Mouse (Mus musculus) CD8-positive naive resting alpha-beta T cell, adult 2 months (primary cell): ENCODE results near the gene S1pr4.

Experiments
- DNase-seq, 2 experiments: peaks; one replicate each; pipeline ENCODE4 v3.0.0; 2022; ENCODE audit warnings: low read depth in 2 of 2, low spot score in 2 of 2

The S1pr4 gene

DNA sequence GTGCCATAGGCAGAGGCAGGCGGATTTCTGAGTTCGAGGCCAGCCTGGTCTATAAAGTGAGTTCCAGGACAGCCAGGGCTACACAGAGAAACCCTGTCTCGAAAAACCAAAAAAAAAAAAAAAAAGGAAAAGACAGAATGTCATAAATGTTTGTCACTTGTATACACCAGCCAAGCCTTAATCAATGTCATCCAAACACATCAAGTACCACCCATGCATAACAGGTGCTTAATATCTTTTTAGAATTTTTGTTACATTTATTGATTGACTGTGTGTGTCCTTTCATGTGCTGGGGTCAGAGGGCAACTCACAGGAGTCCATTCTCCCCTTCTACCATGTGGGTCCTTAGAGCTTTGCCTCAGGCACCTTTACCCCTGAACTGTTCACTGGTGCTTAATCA is at the start of gene S1pr4:
Gene S1pr4, minus strand, starts transcription at position 101 of the 400 bp plus-strand sequence.
- no peak for DNase-seq

DNA sequence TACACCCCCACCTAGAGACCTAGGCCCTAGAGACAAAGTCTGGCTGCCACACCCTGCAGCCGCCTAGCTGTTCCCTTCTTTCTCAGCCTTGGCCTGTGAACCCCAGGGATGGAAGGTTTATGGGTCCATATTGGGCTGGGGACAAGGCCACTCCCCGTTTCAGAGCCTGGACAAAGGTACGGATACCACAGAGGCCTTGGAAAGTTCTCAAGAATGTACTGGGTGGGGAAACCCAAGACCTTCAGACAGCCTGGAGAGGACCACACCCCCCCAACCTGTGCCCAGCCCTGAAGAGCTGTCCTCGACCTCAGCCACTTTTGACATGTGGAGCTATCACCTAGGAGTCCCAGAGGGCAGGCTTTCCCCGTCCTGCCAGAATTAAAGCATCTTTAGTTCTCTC is 49.0 kb upstream of the S1pr4 start:
- no peak for DNase-seq

DNA sequence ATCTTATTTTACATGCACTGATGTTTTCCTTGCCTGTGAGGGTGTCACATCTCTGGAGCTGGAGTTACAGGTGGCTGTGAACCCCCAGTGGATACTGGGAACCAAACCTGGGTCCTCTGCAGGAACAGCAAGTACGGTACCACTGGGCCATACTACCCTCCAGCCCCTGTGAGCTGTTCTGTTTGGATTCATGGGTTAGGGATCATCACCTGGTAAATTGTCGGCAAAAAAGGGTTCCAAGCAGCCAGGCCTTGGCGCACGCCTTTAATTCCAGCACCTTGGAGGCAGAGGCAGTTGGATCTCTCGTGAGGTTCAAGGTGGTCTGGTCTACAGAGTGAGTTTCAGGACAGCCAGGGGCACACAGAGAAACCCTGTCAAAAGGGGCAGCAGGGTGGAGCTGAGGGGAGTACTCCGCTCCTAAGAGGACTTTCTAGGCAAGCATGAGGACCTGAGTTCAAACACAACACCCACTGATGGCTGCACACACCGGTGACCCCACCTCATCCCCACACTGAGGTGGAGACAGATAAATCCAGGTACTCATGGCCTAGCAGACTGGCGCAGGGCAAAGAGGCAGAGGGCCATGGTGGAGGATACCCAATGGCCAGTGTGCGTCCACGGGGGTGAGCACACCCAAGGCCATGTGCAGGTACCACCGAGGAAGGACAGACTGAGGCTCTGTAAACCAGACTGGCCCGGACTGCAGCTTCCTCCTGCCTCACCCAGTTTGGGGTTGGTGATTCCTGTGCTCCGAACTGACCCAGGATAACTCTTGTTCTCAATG is 47.0 kb upstream of the S1pr4 start:
- no peak for DNase-seq

DNA sequence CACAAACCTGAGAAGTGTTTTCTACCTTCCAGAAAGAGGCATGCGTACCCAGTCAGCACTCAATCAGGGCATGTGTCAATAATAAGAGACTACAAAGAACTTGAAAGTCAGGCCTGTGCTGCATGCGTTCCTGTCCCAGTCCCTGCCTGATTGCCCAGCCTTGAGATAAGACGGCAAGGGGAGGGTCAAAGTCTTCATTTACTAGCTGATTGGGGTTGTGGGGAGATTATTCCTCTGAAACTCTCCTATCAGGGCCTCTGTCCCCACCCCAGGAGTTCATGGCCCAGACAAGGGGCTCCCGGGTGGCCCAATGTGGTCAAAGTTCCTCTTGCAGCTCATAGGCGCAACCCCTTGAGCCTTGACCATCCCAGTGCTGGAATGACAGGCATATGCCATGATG is 46.4 kb upstream of the S1pr4 start:
- DNase-seq, result no peak

DNA sequence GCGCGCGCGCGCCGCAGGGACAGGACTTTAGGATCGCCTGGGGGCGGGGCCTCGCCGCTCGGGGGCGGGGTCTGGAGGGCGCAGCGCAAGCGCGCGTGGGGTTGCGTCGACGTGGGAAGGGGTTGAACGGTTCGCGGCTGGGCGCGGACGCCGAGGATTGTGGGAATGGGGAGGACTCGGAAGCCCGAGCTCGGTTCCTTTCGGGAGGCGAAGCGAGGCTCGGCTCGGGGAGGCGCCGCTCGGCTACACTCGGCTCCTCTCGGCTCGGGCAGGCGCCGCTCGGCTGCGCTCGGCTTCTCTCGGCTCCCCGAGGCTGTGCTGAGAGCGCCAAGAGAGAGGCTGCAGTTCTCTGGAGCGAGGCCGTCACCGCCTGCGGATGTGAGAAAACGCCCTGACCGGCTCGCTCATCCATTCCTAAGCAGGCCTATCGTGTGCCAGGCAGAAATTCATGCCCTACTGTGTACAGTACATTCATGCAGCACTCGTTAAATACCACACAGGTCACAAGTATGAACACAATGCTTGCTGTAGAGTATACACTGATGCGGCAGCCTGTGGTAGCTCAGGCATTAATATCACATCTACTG is 45.3 kb upstream of the S1pr4 start, which contains the start of gene Gna11:
Gene Gna11, minus strand, starts transcription at position 30 of the 587 bp plus-strand sequence.
- DNase-seq, result peak; percentile 99

DNA sequence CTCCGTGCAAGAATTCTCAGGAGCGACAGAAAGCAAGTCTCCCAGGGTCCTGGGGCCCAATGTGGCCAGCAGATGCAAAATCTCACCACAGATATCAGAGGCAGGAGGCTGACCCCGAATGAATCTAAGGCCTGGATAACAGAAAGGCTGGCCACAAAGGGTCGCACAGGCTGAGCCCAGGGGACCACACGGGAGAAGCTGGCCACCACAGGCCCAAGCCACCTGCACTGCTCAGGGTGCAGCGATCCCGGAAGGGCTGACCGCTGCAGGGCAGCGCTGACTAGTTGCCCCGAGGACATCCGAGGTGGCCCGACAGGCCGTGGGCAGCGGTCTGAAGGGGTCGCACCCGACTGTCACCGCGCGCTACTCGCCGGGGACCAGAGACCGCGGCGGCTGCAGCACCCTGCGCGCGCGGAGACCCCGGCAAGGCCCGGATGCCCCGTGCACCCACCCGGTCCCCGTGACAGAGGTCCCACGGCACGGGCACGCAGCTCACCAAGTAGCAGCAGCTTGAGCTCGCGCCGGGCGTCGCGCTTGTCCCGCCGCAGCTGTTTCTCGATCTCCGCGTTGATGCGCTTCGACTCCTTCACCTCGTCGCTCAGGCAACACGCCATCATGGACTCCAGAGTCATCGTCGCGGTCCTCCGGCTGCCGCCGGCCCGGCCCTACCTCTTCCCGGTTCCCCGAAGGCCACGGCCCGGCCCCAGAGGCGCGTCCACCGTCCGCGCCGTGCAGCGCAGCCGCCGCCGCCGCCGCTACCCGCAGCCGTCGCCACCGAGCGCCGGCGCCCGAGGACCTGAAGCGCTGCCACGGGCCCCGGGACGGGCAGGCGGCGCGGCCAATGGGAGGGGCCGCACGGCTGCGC is 44.6 kb upstream of the S1pr4 start:
- no peak for DNase-seq

DNA sequence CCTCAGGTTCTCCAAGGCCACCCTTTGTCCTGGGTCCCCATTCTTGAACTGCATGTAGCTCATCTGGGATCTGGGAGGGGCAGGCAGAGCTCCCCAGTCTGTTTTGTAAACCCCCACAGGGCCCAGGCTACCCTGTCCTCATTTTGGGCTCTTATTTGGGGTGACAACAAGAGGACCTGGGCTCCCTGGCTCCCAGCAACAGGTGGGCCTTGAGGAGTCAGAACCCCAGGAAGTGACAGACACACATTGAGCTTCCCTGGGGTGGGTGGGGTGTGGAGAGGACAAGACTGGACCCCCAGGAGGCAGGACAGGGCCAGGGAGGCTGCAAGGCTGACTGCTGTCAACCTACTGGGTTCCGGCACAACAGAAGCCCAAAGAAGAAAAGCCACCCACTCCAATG is 43.7 kb upstream of the S1pr4 start:
- DNase-seq, result no peak

DNA sequence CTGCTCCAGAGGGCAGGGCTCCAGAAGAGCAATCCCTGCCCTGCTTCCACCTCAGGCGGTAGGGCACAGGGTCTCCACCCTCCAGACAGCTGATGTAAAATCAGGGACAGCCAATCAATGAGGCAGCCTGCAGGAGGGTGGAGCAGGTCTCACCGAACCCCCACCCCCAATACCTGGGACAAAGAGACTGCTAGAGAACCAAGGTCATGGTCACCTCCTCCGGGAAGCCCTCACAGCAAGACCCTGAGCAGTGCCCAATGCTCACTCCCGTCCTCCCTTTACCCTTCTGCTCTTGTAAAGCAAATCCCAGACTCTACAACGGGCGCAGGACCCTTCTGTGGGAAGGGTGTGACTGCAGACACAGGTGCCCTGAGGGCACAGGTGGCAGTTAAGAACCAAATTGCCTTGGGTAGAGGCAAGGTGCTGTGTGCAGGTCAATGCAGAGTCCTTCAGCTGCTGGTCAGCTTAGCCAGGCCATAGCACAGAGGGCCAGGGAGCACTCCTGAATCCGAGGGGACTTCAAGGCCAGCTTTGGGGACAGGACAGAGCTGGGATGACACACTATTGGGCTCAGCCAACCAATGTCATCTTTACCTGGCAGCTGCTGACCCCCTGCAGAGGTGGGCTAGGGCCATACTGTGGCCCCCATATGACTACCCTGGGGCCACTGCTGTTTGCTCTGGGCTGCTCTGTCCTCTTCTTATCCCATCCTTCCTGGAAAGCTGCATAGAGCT is 43.0 kb upstream of the S1pr4 start:
- DNase-seq, result no peak

DNA sequence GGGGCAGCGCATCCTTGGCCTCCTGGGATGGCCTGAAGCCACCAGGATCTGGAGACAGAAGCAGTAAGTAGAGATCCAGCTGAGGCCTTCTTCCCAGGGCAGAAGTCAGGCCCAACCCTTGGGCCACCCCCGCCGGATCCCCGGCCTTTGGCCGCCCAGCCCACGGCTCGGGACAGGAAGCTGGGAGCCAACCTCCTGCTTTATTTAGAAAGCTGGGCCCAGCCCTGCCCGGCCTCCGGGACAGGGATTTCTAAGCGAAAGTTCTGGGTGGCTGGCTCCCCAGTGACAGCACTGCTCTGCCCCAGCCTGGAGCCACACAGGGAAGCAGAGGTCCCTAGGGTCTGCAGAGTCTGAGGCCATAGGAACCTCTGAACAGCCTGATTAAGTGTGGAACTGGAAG is 41.9 kb upstream of the S1pr4 start:
- DNase-seq, result no peak

DNA sequence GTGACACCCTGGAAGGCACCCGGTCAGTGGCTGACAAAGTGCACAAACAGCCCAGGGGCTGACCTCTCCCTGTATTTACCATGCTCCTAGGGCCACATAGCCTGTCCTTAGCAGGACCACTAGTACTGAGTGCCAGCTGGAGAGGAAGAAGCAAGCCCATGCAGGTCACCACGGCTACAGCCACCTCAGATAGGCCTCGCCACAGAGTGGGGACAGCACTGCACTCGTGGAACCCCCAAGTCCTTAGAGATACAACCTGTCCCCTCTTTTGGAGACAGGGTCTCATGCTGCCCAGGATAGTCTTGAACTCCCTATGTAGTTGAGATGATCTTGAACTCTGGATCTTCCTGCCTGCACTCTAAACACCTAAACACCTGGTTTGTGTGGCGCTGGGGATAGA is 41.4 kb upstream of the S1pr4 start:
- no peak for DNase-seq

DNA sequence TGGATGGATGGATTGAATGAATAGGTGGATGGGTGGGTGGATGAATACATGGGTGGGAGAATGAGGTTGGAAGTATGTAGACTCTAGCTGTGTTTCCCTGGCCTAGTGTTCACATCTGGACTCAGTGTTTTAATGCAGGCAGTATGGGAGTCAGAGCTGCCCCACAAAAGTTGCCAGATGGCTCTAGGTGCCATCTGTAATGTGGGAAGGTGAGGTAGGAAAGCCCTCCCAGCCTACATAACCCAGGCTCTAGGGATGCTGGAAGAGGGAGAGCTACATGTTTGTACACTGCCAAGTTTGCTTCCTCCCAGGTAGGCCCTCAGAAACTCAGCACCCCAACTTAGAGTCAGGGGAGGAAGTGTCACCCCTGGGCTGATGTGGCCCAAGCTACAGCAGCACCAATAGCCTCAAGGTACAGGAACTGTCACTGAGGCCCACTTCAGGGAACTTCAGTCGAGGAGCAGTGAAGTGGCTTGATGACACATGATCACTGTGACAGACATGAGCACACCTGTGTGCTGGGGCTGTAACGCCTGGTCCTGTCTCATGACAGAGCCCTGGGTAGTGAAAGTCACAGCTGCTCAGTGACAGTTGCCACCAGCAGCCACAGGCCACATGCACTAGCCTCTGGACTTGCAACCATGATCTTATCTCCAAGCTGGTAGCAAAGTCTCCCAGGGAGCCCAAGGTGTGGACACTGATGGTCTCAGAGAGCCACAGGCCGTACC is 38.6 kb upstream of the S1pr4 start:
- no peak for DNase-seq

DNA sequence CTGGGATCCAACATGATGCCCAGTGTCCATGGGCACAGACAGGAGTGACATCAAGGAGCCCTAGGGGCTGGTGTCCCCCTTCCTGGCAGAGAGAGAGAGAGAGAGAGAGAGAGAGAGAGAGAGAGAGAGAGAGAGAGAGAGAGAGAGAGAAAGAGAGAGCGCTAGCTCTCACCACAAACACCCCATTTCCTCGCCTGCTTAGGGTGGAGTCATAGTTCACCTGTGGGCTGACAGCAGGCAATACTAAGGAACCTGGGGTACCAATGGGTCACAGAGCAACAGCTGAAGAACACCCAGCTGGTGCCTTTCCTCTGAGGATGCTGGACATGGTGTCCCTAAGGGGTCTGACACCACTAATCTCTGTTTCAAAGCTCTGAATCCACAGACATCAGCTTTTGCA is 37.5 kb upstream of the S1pr4 start:
- no peak for DNase-seq

DNA sequence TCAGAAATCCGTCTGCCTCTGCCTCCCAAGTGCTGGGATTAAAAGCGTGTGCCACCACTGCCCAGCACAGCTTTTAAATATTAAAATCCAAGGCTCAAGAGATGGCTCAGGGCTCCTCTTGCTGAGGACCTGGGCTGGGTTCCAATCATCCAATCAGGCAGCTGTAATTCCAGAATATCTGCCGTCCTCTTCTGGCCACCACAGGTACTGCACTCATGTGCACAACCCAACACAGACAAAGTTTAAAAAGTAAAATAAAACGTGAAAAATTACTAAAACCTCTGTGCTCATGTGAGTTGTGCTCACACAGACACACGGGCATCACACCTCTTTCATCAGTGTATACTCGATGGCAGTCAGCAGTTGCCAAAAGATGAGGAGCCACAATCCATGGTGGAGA is 36.8 kb upstream of the S1pr4 start:
- DNase-seq, result no peak

DNA sequence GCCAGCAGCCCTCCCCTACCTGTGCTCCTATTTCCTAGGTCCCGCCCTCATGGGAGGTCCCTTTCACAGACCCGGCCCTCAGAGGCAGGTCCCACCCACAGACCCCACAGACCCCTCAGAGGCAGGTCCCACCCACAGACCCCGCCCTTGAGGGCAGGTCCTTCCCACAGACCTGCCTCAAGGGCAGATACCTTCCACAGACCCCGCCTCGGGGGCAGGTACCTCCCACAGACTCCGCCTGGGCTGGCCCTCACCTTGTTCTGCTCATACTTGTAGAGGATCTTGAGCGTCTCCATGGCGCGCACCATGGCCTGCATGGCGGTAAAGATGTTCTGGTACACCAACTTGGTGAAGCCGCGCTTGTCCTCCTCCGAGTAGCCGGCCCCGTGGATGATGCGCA is 34.9 kb upstream of the S1pr4 start:
- no peak for DNase-seq

DNA sequence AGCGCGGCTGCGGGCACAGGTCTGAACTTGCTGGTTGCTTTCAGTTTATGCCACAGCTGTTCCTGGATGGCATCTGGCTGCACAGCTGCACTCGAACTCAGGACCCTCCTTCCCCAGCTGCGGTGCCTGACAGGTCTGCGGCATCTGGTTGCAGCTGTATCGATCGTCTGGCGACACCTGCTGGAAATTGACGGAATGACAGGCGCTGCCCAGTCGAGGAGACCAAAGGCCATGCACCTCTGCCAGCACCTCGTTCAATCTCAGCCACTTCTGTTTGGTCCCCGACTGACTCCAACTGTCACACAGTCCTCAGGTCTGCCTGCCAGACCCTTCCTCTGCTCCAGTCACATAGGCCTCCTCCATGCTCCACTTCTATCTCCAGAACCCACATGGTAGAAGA is 26.8 kb upstream of the S1pr4 start:
- peak; percentile 88 to 90 for DNase-seq

DNA sequence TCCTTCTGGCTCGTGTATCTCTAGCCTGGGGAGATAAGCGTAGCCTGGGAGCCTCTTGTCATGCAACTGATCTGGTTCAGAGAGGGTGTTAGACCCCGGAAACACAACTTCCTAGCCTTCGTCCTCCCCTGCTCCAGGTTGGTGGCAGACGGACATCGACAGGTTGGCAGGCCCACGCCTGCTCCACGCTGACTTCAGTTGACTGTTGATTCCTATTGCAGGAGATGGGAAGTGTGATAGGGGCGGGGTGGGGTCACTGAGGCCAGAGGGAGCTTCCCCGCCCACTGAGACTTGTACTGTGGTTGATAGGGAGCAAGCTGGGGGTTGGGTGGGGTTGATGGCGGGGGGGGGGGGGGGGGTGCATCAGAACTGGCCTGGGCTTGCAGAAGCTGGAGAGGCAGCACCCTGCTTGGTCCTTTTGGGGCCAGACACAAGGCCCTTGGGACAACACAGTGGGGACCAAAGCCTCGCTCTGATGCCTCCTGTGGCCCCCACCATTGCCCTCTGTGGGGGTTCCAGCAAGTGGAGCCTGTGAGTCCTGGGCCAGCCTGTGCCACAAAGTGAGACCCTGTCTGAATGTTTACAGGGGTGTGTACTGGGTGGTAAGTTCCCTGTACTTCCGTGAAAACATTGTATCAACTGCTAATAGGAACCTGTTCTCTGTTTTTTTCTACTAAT is 25.2 kb upstream of the S1pr4 start:
- no peak for DNase-seq

DNA sequence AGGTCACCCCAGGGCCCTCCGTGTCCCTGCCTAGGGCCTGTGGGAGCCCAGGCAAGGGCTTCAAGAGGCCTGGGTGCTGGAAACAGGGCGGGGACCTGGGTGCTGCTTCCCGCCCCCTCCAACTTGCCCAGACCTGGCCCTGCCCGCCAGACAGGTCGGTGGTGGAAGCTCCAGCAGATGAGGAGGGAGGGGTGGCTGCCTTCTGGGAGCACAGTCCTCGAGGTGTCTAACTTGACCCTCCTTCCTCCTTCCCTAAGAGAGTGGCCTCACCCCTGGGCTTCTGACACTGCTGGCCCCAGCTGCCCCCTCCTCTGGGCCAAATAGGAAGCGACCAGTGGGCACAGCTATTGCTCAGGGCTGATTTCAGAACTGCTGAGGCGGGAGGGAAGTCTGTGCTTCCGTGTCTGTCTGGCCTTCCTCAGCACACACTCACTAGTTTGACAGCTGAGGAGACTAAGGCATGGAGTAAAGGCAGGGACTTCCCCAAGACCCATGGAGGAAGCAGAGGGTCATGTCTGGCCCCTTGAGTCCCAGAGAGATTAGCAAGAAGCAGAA is 24.2 kb upstream of the S1pr4 start, which contains the start of gene Gna15:
Gene Gna15, minus strand, starts transcription at position 175 of the 555 bp plus-strand sequence.
- no peak for DNase-seq

DNA sequence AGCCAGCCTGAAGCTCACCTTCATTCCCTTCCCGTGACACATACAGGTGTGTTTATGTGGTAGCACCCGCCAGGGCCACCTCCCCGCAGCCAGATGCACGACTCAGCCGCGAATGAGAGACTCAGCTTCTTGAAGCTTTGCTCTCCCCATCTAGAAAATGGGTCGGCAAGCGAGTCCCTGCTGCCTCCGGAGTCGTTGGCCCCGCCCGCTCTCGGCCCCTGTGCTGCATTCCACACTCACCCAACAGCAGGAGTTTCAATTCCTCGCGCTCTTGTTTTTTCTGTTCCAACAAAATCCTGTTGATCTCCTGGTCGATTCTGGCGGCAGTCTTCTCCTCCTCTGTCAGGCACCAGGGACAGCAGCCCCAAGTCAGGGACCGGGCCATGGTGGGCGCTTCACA is 23.6 kb upstream of the S1pr4 start:
- no peak for DNase-seq

DNA sequence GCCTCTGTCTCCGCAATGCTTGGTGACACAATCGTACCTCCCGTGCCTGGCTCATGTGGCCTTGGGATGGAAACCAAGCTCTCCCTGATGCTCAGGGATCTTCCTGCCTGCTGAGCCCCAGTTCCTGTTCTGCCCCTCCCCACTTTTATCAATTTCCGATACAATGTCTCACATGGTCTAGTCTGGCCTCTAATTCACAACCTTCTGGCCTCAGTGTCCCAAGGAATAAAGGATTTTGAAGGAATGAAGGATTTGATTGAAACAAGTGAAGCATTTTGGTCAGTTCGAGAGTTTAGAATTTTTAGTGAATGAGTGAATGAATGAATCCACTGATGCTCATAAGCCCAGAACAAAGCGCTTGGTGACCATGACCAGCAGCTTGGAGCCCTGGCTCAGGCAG is 23.2 kb upstream of the S1pr4 start:
- DNase-seq, result no peak

DNA sequence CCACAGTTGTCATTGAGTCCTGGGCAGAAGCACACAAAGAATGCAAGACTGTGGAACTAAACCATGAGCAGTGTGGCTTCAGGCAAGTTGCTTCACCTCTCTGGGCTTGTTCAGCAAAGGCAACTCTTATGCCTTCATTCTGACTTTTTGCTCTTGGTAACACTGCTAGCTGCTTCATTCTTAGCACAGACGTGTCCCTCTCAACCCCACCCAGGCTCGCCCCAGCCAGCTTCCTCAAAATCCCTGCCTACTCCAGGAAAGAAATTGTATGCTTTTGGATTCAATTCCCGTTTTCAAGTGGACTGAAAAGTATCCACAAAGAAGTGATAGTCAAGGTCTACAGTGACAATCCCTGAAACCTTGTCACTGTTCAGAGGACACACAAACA is 20.0 kb upstream of the S1pr4 start:
- no peak for DNase-seq
